Mouse (Mus musculus): ENCODE data around the gene Kyat1. TPM values are rescaled to one million over a fixed set of nuclear protein-coding genes. Genes with fewer than 3 reads are reported as not detected.

The Kyat1 gene
- total RNA-seq, 1 experiment, result 5.2 TPM

GRCm38 (mm10) chr2:30244595-30245178 is 39.0 kb upstream of the Kyat1 start:
- peaks cover 16% of the 10 kb centered on the region; the same call in 1 of the 2 replicates for H3K36me3 ChIP-seq (ENCODE audit: control insufficient read depth, insufficient read depth, low read length, poor library complexity, severe bottlenecking)

GRCm38 (mm10) chr2:30243391-30243790 is 37.7 kb upstream of the Kyat1 start:
- H3K4me1 ChIP-seq (ENCODE audit: control insufficient read depth in 2 of 2, insufficient read depth in 2 of 2, low read length in 2 of 2, poor library complexity in 1 of 2), result peaks cover 0 to 16% of the 10 kb centered on the region in 2 experiments; a peak in 1 of 4 replicates
- DNase-seq (ENCODE audit: low read depth, low spot score), result no peak
- no peak overlapping the region for H3K27ac ChIP-seq (ENCODE audit: insufficient read depth, low read depth, low read length, poor library complexity, severe bottlenecking)
- no peaks in the 10 kb centered on the region for H3K9me3 ChIP-seq (ENCODE audit: control insufficient read depth, insufficient read depth, low read depth, low read length)
- H3K4me3 ChIP-seq (ENCODE audit: insufficient read depth in 1 of 2, low read depth in 1 of 2, low read length in 2 of 2, poor library complexity in 1 of 2, severe bottlenecking in 1 of 2), result no peak overlapping the region
- no peak for TF ChIP-seq ZC3H11A (IDR thresholded peaks at IDR 0.05; ENCODE audit: borderline replicate concordance, low read depth, low read length)
- no peak for TF ChIP-seq CHD2 (IDR thresholded peaks at IDR 0.05; ENCODE audit: low read depth, low read length)
- no peak for TF ChIP-seq ZNF384 (IDR thresholded peaks at IDR 0.05; ENCODE audit: low read depth, low read length)
- no peak for TF ChIP-seq MAFK (IDR thresholded peaks at IDR 0.05; ENCODE audit: insufficient read depth, low read depth, low read length)
- no peak for TF ChIP-seq HCFC1 (IDR thresholded peaks at IDR 0.05; ENCODE audit: borderline replicate concordance, insufficient read depth, low read length)
- in situ Hi-C loops (cut with MboI; ENCODE audit: low sequenced_read_pairs in 2 of 2, unreplicated experiment in 2 of 2), result no loop called here
- H3K36me3 ChIP-seq (ENCODE audit: control insufficient read depth, insufficient read depth, low read length, poor library complexity, severe bottlenecking), result peaks cover 12% of the 10 kb centered on the region; the same call in 1 of the 2 replicates
- H3K9ac ChIP-seq (ENCODE audit: insufficient read depth, low read depth, low read length, poor library complexity, severe bottlenecking), result no peak overlapping the region

More at GRCm38 (mm10) chr2:30244595-30245178, 39.0 kb upstream of the Kyat1 start:
- in situ Hi-C loops (cut with MboI; ENCODE audit: low sequenced_read_pairs in 2 of 2, unreplicated experiment in 2 of 2), result no loop called here
- Histone ChIP-seq H3K9me3 (ENCODE audit: control insufficient read depth, insufficient read depth, low read depth, low read length) (no peaks in the 10 kb centered on the region), H3K4me3 (ENCODE audit: insufficient read depth in 1 of 2, low read depth in 1 of 2, low read length in 2 of 2, poor library complexity in 1 of 2, severe bottlenecking in 1 of 2) (no peak overlapping the region), H3K9ac (ENCODE audit: insufficient read depth, low read depth, low read length, poor library complexity, severe bottlenecking) (no peak overlapping the region), H3K4me1 (ENCODE audit: control insufficient read depth in 2 of 2, insufficient read depth in 2 of 2, low read length in 2 of 2, poor library complexity in 1 of 2) (peaks cover 0 to 11% of the 10 kb centered on the region in 2 experiments; a peak in 1 of 4 replicates), H3K27ac (ENCODE audit: insufficient read depth, low read depth, low read length, poor library complexity, severe bottlenecking) (no peak overlapping the region)
- no peak for DNase-seq (ENCODE audit: low read depth, low spot score)
- no peak for TF ChIP-seq HCFC1 (IDR thresholded peaks at IDR 0.05; ENCODE audit: borderline replicate concordance, insufficient read depth, low read length)

- Histone ChIP-seq H3K9me3 (ENCODE audit: control insufficient read depth, insufficient read depth, low read depth, low read length) (no peaks in the 10 kb centered on the region), H3K36me3 (ENCODE audit: control insufficient read depth, insufficient read depth, low read length, poor library complexity, severe bottlenecking) (peaks cover 9% of the 10 kb centered on the region; the same call in 1 of the 2 replicates), H3K9ac (ENCODE audit: insufficient read depth, low read depth, low read length, poor library complexity, severe bottlenecking) (no peak overlapping the region), H3K4me3 (ENCODE audit: insufficient read depth in 1 of 2, low read depth in 1 of 2, low read length in 2 of 2, poor library complexity in 1 of 2, severe bottlenecking in 1 of 2) (no peak overlapping the region), H3K27ac (ENCODE audit: insufficient read depth, low read depth, low read length, poor library complexity, severe bottlenecking) (peak overlapping the region; percentile 82), H3K4me1 (ENCODE audit: control insufficient read depth in 2 of 2, insufficient read depth in 2 of 2, low read length in 2 of 2, poor library complexity in 1 of 2) (peaks cover 0 to 16% of the 10 kb centered on the region in 2 experiments; a peak in 1 of 4 replicates)
- in situ Hi-C loops (cut with MboI; ENCODE audit: low sequenced_read_pairs in 2 of 2, unreplicated experiment in 2 of 2), result no loop called here
- peak; percentile 62 for DNase-seq (ENCODE audit: low read depth, low spot score)
- TF ChIP-seq MAFK (IDR thresholded peaks at IDR 0.05; ENCODE audit: insufficient read depth, low read depth, low read length) (no peak), ZNF384 (IDR thresholded peaks at IDR 0.05; ENCODE audit: low read depth, low read length) (no peak), CHD2 (IDR thresholded peaks at IDR 0.05; ENCODE audit: low read depth, low read length) (no peak), ZC3H11A (IDR thresholded peaks at IDR 0.05; ENCODE audit: borderline replicate concordance, low read depth, low read length) (no peak), HCFC1 (IDR thresholded peaks at IDR 0.05; ENCODE audit: borderline replicate concordance, insufficient read depth, low read length) (no peak)
Measured at GRCm38 (mm10) chr2:30242509-30242908, 36.9 kb upstream of the Kyat1 start.

- DNase-seq (ENCODE audit: low read depth, low spot score), result no peak
- TF ChIP-seq MAFK (IDR thresholded peaks at IDR 0.05; ENCODE audit: insufficient read depth, low read depth, low read length) (no peak), CHD2 (IDR thresholded peaks at IDR 0.05; ENCODE audit: low read depth, low read length) (no peak), ZC3H11A (IDR thresholded peaks at IDR 0.05; ENCODE audit: borderline replicate concordance, low read depth, low read length) (no peak), ZNF384 (IDR thresholded peaks at IDR 0.05; ENCODE audit: low read depth, low read length) (no peak), HCFC1 (IDR thresholded peaks at IDR 0.05; ENCODE audit: borderline replicate concordance, insufficient read depth, low read length) (no peak)
- Histone ChIP-seq H3K9me3 (ENCODE audit: control insufficient read depth, insufficient read depth, low read depth, low read length) (no peaks in the 10 kb centered on the region), H3K27ac (ENCODE audit: insufficient read depth, low read depth, low read length, poor library complexity, severe bottlenecking) (no peak within 1 kb of the TSS), H3K4me3 (ENCODE audit: insufficient read depth in 1 of 2, low read depth in 1 of 2, low read length in 2 of 2, poor library complexity in 1 of 2, severe bottlenecking in 1 of 2) (no peak within 1 kb of the TSS), H3K36me3 (ENCODE audit: control insufficient read depth, insufficient read depth, low read length, poor library complexity, severe bottlenecking) (peaks cover 9% of the 10 kb centered on the region; the same call in 1 of the 2 replicates), H3K9ac (ENCODE audit: insufficient read depth, low read depth, low read length, poor library complexity, severe bottlenecking) (no peak within 1 kb of the TSS), H3K4me1 (ENCODE audit: control insufficient read depth in 2 of 2, insufficient read depth in 2 of 2, low read length in 2 of 2, poor library complexity in 1 of 2) (peaks cover 0 to 16% of the 10 kb centered on the region in 2 experiments; a peak in 1 of 4 replicates)
- in situ Hi-C loops (cut with MboI; ENCODE audit: low sequenced_read_pairs in 2 of 2, unreplicated experiment in 2 of 2), result no loop called here
Measured at GRCm38 (mm10) chr2:30240267-30240666, 34.6 kb upstream of the Kyat1 start, which contains the start of gene Gm28035. Gm28035 (plus strand) TSS chr2:30240567.
